Mouse (Mus musculus) intestine, postnatal 0 days (tissue): Measurements from ENCODE around the gene Ttc19. TPM values are rescaled to one million over a fixed set of nuclear protein-coding genes. Genes with fewer than 3 reads are reported as not detected.

Experiments
- ATAC-seq: fragments of 200-750 bp; cut with Nextera tagmentation; 2 replicates; pipeline ENCODE4 v1.8.0; 2017; ENCODE audit warnings: mild to moderate bottlenecking, moderate TSS enrichment, moderate library complexity
- H3K27ac ChIP-seq: fragments of 300-500 bp; sonication (generic); 2 replicates; pipeline ENCODE4 v1.5.1; 2014; ENCODE audit warnings: mild to moderate bottlenecking, low read depth, low read length, moderate library complexity
- H3K27me3 ChIP-seq: fragments of 300-500 bp; sonication (generic); replicated peaks from 2 replicates; pipeline ENCODE4 v1.6.1; 2014; ENCODE audit warnings: low read length, mixed read lengths; ENCODE audit not compliant: control insufficient read depth, insufficient read depth
- H3K36me3 ChIP-seq: fragments of 300-500 bp; sonication (generic); 2 replicates; pipeline ENCODE4 v1.6.1; 2014; ENCODE audit warnings: mild to moderate bottlenecking, moderate library complexity; ENCODE audit not compliant: control insufficient read depth, insufficient read depth
- H3K4me1 ChIP-seq: fragments of 300-500 bp; sonication (generic); replicated peaks from 2 replicates; pipeline ENCODE4 v1.6.1; 2014; ENCODE audit warnings: antibody characterized with exemption, low read length, mixed read lengths; ENCODE audit not compliant: control insufficient read depth, insufficient read depth
- H3K4me2 ChIP-seq: fragments of 300-500 bp; sonication (generic); replicated peaks from 2 replicates; pipeline ENCODE4 v1.6.1; 2014; ENCODE audit warnings: low read depth, mild to moderate bottlenecking, moderate library complexity
- H3K4me3 ChIP-seq: fragments of 300-500 bp; sonication (generic); 2 replicates; pipeline ENCODE4 v1.5.1; 2014; ENCODE audit warnings: low read depth, low read length
- H3K9ac ChIP-seq: fragments of 300-500 bp; sonication (generic); 2 replicates; pipeline ENCODE4 v1.6.1; 2014; ENCODE audit warnings: mild to moderate bottlenecking, low read depth, low read length
- H3K9me3 ChIP-seq: fragments of 300-500 bp; sonication (generic); 2 replicates; pipeline ENCODE4 v1.6.1; 2016; ENCODE audit warnings: mixed run types; ENCODE audit not compliant: control insufficient read depth
- CTCF ChIP-seq: sonication (generic); IDR thresholded peaks from 2 replicates; pipeline ENCODE4 v1.5.1; 2016; ENCODE audit warnings: low read depth, mild to moderate bottlenecking, control low read depth, antibody characterized with exemption, moderate library complexity
- WGBS: fragments of 180-500 bp; shearing (Covaris S2); extraction: QIAGEN DNeasy Blood & Tissue Kit; methylation state at CpG from one replicate; pipeline ENCODE4 v1.1.7; 2014; 5-methylcytosine and 5-hydroxymethylcytosine counted together
- polyA plus RNA-seq: library from polyadenylated mRNA; unstranded; fragments of >200 nt; fragmentation: Nextera tagmentation; extraction: Ambion mirVana; gene quantifications from 2 replicates; pipeline ENCODE4 v1.2.1, GENCODE M21; 2015

Ttc19 gene
- polyA plus RNA-seq, 1 experiment from 2014 or later = 11.5 TPM

GRCm38 (mm10) chr11:62298883-62299282, 17.6 kb downstream of the Ttc19 start:
- 91% methylated on average over 6 of the region's 6 CpGs for WGBS
- no peak overlapping the region for H3K4me2 ChIP-seq
- H3K27ac ChIP-seq = no peak overlapping the region
- H3K36me3 ChIP-seq = peaks cover 29% of the 10 kb centered on the region
- ATAC-seq = no peak
- H3K27me3 ChIP-seq = no peaks in the 10 kb centered on the region
- H3K4me1 ChIP-seq = no peaks in the 10 kb centered on the region
- no peak overlapping the region for H3K9ac ChIP-seq
- H3K4me3 ChIP-seq = no peak overlapping the region
- no peaks in the 10 kb centered on the region for H3K9me3 ChIP-seq
- no peak for TF ChIP-seq CTCF

GRCm38 (mm10) chr11:62305866-62306265, 24.6 kb downstream of the Ttc19 start:
- Histone ChIP-seq H3K4me2 (no peak overlapping the region), H3K9me3 (no peaks in the 10 kb centered on the region), H3K27me3 (no peaks in the 10 kb centered on the region), H3K4me3 (no peak overlapping the region), H3K9ac (no peak overlapping the region), H3K4me1 (no peaks in the 10 kb centered on the region), H3K36me3 (peaks cover 34% of the 10 kb centered on the region), H3K27ac (no peak overlapping the region)
- no peak for ATAC-seq
- TF ChIP-seq CTCF = no peak
- WGBS = 91% methylated on average over 2 of the region's 2 CpGs

- TF ChIP-seq CTCF = no peak
- no peak overlapping the region for H3K27ac ChIP-seq
- 77% methylated on average over 2 of the region's 2 CpGs for WGBS
- no peaks in the 10 kb centered on the region for H3K9me3 ChIP-seq
- no peaks in the 10 kb centered on the region for H3K4me1 ChIP-seq
- H3K9ac ChIP-seq = no peak overlapping the region
- peaks cover 50% of the 10 kb centered on the region for H3K36me3 ChIP-seq
- H3K4me3 ChIP-seq = no peak overlapping the region
- H3K4me2 ChIP-seq = no peak overlapping the region
- H3K27me3 ChIP-seq = no peaks in the 10 kb centered on the region
- no peak for ATAC-seq
These were observed 28.0 kb downstream of the Ttc19 start for GRCm38 (mm10) chr11:62309296-62309695.

GRCm38 (mm10) chr11:62314984-62315383, 33.7 kb downstream of the Ttc19 start:
- no peak overlapping the region for H3K4me3 ChIP-seq
- no peak overlapping the region for H3K9ac ChIP-seq
- no peaks in the 10 kb centered on the region for H3K9me3 ChIP-seq
- H3K36me3 ChIP-seq = peaks cover 71% of the 10 kb centered on the region
- peak; percentile 59 for ATAC-seq
- no peak overlapping the region for H3K4me2 ChIP-seq
- H3K4me1 ChIP-seq = no peaks in the 10 kb centered on the region
- WGBS = 58% methylated on average over 5 of the region's 5 CpGs
- peak; percentile 20; the same call in 1 of the 2 replicates for TF ChIP-seq CTCF
- no peaks in the 10 kb centered on the region for H3K27me3 ChIP-seq
- no peak overlapping the region; the same call in 1 of the 2 replicates for H3K27ac ChIP-seq

GRCm38 (mm10) chr11:62317746-62318145, 36.5 kb downstream of the Ttc19 start:
- Histone ChIP-seq H3K4me1 (no peaks in the 10 kb centered on the region), H3K36me3 (peaks cover 91% of the 10 kb centered on the region), H3K4me2 (no peak overlapping the region), H3K27ac (no peak overlapping the region), H3K9ac (no peak overlapping the region), H3K4me3 (no peak overlapping the region), H3K9me3 (no peaks in the 10 kb centered on the region), H3K27me3 (no peaks in the 10 kb centered on the region)
- ATAC-seq = no peak
- WGBS = 90% methylated on average over 11 of the region's 11 CpGs
- no peak for TF ChIP-seq CTCF

GRCm38 (mm10) chr11:62320097-62320496, 38.8 kb downstream of the Ttc19 start:
- WGBS = 39% methylated on average over 3 of the region's 3 CpGs
- H3K4me2 ChIP-seq = no peak overlapping the region
- H3K4me3 ChIP-seq = no peak overlapping the region
- peaks cover 89% of the 10 kb centered on the region for H3K36me3 ChIP-seq
- no peak overlapping the region for H3K27ac ChIP-seq
- no peaks in the 10 kb centered on the region for H3K27me3 ChIP-seq
- H3K9me3 ChIP-seq = no peaks in the 10 kb centered on the region
- no peaks in the 10 kb centered on the region for H3K4me1 ChIP-seq
- no peak overlapping the region for H3K9ac ChIP-seq
- no peak for TF ChIP-seq CTCF
- ATAC-seq = peak; percentile 67

GRCm38 (mm10) chr11:62323659-62324058, 42.4 kb downstream of the Ttc19 start:
- Histone ChIP-seq H3K36me3 (peaks cover 91% of the 10 kb centered on the region), H3K4me3 (no peak overlapping the region), H3K9me3 (no peaks in the 10 kb centered on the region), H3K9ac (no peak overlapping the region), H3K27me3 (no peaks in the 10 kb centered on the region), H3K27ac (no peak overlapping the region), H3K4me2 (no peak overlapping the region), H3K4me1 (no peaks in the 10 kb centered on the region)
- no peak for TF ChIP-seq CTCF
- WGBS = 70% methylated on average over 3 of the region's 3 CpGs
- no peak for ATAC-seq
